Mouse (Mus musculus): ENCODE results near the gene Selenom. TPM values are rescaled to one million over a fixed set of nuclear protein-coding genes. Genes with fewer than 3 reads are reported as not detected.

Selenom gene
- polyA plus RNA-seq, 1 experiment from 2014 or later, result 17.6 TPM

DNA sequence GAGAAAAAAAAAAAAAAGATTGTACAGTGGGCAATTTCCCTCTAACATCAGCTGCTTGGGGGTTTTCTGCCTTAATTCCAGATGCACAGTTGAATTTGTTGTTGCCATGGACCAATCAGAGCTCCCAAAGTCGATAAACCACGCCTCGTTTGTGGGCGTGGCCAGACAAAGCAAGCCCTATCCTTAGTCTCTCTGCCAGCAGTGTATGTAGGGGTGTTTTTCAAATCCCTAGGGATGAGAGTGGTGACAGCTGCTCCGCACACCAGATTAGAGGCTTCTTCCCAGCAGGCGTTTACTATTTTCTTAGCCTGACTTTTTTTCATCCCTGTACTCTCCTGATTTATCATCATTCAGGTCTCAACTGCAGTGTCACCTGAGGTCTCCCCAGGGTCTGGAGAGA is 33.5 kb downstream of the Selenom start:
- DNase-seq (ENCODE audit: low spot score), result peak; percentile 14

DNA sequence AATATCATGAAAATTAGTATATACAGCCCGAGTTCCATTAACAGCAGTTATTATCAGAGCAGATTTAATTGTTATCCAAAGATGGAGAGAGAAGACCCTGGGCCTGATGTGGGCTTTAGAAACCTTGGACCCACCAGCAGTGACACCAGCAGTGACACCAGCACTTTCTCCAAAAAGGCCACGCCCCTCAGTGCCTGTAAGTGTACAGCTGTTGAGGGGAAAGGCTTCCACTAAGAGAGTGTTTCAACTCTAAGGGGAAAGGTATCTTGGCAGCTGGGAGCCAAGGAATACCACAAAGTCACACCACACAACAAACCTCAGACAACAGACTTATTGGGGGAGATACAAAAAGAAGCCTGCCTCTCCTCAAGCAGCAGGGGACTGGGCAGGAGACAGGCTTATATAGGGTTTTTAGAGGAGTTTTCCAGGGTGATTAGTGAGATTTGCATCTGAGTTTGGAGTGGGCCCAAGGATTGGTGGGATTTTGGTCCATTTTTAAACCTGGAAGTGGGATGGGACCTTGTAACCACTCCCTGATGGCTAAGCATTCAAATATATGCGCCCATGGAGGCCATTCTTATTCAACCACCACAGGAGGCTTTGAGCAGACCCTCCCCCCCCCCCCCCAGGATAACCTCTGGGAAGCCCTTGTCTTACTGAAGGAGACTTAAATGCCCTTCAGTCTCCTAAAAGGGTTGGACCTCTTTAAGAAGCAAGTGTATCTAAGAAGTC is 34.2 kb downstream of the Selenom start:
- no peak for DNase-seq (ENCODE audit: low spot score)

DNA sequence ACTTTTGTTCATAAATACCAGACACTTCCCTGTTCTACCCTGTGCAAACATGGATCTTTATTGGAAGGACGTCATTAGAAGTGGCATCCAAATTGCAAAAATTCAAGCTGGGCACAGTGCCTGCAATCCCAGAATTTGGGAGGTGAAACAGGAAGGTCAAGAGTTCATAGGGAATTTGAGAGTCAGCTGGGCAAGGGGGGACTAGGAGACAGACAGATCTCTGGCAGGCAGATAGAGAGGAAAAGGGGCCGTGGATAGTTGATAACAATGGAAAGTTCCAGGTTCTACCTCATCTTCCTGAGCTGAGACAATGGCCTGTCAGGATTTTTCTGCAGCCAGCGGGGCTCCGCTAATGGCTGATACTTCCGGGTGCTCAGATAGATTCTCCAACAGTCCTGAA is 35.3 kb downstream of the Selenom start:
- no peak for DNase-seq (ENCODE audit: low spot score)

DNA sequence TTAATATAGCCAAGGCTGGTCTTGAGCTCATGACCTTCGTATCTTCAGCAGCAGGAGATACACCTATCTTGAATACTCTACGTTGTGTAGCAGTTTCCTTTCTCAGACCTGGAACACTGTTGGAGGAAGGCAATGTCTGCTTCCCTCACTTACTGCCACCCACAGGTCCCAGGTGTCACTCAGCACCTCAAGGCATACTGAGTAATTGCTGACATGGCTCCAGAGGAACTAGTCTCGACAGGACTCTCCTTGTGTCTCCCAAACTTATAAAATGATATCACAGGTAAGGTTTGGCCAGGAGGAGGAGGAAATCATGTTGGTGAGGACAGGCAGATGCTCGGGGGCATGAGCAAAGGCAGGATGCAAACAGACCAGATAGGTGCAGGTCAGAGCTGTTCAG is 40.5 kb downstream of the Selenom start:
- no peak for DNase-seq (ENCODE audit: low spot score)

DNA sequence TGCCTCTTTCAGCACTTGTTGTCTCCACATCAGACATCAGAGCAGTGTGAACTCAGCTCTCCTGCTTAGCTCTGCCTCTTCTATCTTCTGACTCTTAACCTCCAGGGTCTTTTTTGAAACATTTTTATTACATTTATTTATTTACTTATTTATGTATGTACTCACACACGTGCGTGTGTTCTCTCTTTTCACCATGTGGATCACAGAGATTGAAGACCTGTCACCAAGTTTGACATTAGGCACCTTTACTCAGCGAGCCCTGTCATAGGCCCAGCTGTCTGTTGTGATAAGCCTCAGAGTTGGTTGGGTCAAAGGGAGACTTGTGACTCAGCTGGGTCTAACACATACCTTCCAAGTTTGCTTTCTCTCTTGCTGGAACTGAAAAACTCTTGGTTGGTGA is 43.4 kb downstream of the Selenom start:
- no peak for DNase-seq (ENCODE audit: low spot score)

DNA sequence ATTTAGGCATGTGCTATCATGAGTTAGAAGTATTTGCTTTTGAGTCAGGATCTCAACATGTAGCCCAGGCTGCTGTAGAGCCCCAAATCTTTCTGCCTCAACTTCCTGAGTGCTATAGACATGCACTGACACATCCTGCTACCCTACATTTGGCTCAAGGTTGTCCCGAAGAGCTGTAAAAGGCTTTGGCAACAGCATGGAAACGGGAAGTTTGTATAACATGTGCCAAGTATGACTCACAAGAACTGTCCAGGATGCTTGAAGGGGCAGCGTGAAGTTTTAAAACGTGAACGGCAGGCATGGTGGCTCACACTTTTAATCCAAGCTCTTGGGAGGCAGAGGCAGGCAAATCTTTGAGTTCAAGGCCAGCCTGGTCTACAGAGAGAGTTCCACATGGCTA is 45.7 kb downstream of the Selenom start:
- DNase-seq (ENCODE audit: low spot score), result no peak

DNA sequence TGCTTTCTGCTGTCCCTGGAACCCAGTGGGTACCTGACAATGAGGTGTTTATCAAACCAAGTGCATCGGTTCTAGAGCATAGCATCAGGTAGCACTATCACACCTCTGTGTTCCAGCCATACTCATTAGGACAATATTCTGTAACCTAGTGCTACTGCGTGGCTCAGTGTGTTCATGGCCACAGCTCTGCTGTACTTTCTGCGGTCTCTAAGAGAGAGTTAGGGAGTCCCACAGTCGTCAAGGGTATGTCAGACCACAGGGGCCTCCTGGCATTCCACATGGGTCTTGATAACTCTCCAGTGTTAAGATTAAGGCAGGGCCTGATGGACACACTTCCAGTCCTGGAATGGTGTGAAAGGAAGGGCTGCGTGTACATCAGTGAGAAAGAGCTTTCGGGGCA is 49.4 kb downstream of the Selenom start:
- no peak for DNase-seq (ENCODE audit: low spot score)

DNA sequence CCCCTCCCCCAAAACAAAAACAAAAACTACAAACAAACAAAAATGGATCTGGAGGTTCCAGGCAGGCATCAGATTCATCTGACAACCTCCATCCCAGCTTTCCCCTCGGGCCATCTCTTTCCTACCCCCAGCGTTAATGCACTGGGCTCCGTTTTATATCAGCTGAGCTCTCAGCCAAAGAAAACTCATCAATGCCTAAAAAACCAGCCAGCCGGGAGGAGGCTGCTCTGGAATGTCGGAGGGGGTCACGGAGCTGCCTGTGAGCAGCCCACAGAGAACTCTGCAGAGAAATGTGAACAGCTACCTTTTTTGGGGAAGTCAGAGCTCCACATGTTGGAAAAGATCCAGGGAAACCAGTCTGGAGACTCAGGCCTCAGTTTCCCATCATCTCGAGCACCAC is 50.0 kb downstream of the Selenom start:
- DNase-seq (ENCODE audit: low spot score), result no peak

DNA sequence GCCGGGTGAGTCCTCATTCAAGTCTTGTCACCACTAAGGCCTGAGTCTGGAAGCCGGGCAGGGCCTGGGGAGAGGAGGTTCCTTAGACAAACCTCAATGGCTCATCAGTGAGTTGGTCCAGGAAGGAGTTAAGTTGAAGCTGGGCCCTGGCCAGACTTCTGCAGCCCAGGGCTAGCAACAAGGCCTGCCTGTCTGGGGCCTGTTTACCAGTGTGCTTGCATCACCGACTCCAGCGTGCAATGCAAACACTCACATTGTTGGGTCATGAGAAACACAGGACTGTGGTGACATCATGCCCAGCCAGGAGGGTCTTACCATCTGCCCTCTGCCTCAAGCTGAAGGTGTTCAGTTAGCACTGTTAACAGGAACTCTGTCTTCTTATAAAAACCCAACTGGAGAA is 51.5 kb downstream of the Selenom start:
- no peak for DNase-seq (ENCODE audit: low spot score)

Other genes starting within 250 kb of the Selenom start
- 246 and 250 TPM in 2 replicates for gene Drg1, start 248.3 kb upstream of the Selenom start, polyA plus RNA-seq (2015; fragmentation: Nextera tagmentation; extraction: Ambion mirVana)
- gene Patz1, start 225.8 kb upstream of the Selenom start, polyA plus RNA-seq (2015; fragmentation: Nextera tagmentation; extraction: Ambion mirVana), result 87.6 and 91.1 TPM in 2 replicates
- 90.2 and 94.4 TPM in 2 replicates for gene Pik3ip1, start 184.3 kb upstream of the Selenom start, polyA plus RNA-seq (2015; fragmentation: Nextera tagmentation; extraction: Ambion mirVana)
- 46.8 and 47.0 TPM in 2 replicates for gene Limk2, start 105.5 kb upstream of the Selenom start, polyA plus RNA-seq (2015; fragmentation: Nextera tagmentation; extraction: Ambion mirVana)
- gene Rnf185, start 62.3 kb upstream of the Selenom start, polyA plus RNA-seq (2015; fragmentation: Nextera tagmentation; extraction: Ambion mirVana), result 17.2 and 17.4 TPM in 2 replicates
- 0.90 TPM in 2 replicates for gene Pla2g3, start 26.4 kb upstream of the Selenom start, polyA plus RNA-seq (2015; fragmentation: Nextera tagmentation; extraction: Ambion mirVana)
- 0.12 and 0.32 TPM in 2 replicates for gene Inpp5j, start 9.9 kb upstream of the Selenom start, polyA plus RNA-seq (2015; fragmentation: Nextera tagmentation; extraction: Ambion mirVana)
- 13.4 and 13.7 TPM in 2 replicates for gene Smtn, start 25.9 kb downstream of the Selenom start, polyA plus RNA-seq (2015; fragmentation: Nextera tagmentation; extraction: Ambion mirVana)
- 14.7 and 16.7 TPM in 2 replicates for gene Morc2a, start 134.5 kb downstream of the Selenom start, polyA plus RNA-seq (2015; fragmentation: Nextera tagmentation; extraction: Ambion mirVana)